Mouse (Mus musculus): ENCODE measurements at regions not wholly inside any gene's neighbourhood (a gene's known extent, or its start where the extent isn't known, plus 50 kb on each side); places are given as distances from the start of the nearest gene placed in this dataset.

DNA sequence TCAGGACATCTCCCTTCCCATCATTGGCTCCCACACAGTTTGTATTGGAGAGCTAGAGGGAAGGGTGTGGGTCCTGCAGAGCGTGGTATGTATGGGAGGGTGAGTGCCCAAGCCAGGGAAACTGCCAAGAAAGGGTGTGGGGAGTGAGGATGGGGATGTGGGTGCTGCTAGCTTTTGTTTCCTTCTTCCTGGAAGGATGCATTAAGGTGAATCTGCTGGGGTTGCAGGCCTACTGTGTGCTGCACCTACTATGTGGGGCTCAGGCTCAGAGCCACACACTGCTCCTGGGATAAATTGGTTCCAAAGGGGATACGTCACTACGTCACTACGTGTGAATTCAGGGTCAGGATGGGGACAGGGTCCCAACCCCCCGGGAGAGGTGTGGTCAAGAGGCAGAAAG, 79.7 kb upstream of the Lhx5 start:
- Histone ChIP-seq H3K27ac (replicated peaks; ENCODE audit: low read depth, low read length) (no peak overlapping the region), H3K4me1 (ENCODE audit: control insufficient read depth, insufficient read depth, low read length) (no peaks in the 10 kb centered on the region), H3K27me3 (ENCODE audit: control insufficient read depth, insufficient read depth, low read length) (no peaks in the 10 kb centered on the region), H3K9ac (replicated peaks; ENCODE audit: low read length) (no peak overlapping the region), H3K36me3 (replicated peaks; ENCODE audit: control insufficient read depth, insufficient read depth, low read depth, low read length) (no peaks in the 10 kb centered on the region), H3K4me3 (ENCODE audit: low read depth, low read length) (no peak overlapping the region), H3K4me2 (ENCODE audit: low read depth, low read length) (no peak overlapping the region), H3K9me3 (replicated peaks; ENCODE audit: control insufficient read depth, low read length) (no peaks in the 10 kb centered on the region)
- 69% methylated on average over 5 of the region's 5 CpGs for WGBS
- no peak for DNase-seq (ENCODE audit: low spot score)
- no peak for ATAC-seq (replicated peaks; ENCODE audit: insufficient number of reproducible peaks, low FRiP score, low TSS enrichment, low read depth)

DNA sequence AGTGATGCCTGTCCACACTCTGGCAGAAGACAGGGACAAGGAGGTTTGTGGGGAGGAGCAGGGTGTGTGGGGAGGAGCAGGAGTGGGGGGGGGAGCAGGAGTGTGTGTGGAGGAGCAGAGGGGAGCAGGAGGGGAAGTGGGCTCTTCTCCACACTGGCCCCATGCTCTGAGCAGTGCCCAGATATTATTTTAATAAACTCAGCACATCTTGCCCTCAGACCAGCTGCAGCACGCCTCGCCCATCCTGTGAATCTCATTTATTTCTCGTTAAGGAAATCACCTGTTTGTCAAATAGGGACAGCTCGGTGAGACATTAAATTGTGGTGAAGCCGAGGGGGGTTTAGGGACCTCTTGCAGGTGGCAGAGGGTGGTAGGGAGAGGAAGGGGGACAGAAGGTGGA, 77.8 kb upstream of the Lhx5 start:
- H3K4me3 ChIP-seq (ENCODE audit: low read depth, low read length), result no peak overlapping the region
- no peaks in the 10 kb centered on the region for H3K36me3 ChIP-seq (replicated peaks; ENCODE audit: control insufficient read depth, insufficient read depth, low read depth, low read length)
- no peak overlapping the region for H3K27ac ChIP-seq (replicated peaks; ENCODE audit: low read depth, low read length)
- H3K4me2 ChIP-seq (ENCODE audit: low read depth, low read length), result no peak overlapping the region
- DNase-seq (ENCODE audit: low spot score) (no peak), ATAC-seq (replicated peaks; ENCODE audit: insufficient number of reproducible peaks, low FRiP score, low TSS enrichment, low read depth) (no peak)
- no peaks in the 10 kb centered on the region for H3K27me3 ChIP-seq (ENCODE audit: control insufficient read depth, insufficient read depth, low read length)
- no peak overlapping the region for H3K9ac ChIP-seq (replicated peaks; ENCODE audit: low read length)
- whole genome bisulfite sequencing, result 74% methylated on average over 5 of the region's 5 CpGs
- H3K4me1 ChIP-seq (ENCODE audit: control insufficient read depth, insufficient read depth, low read length), result no peaks in the 10 kb centered on the region
- no peaks in the 10 kb centered on the region for H3K9me3 ChIP-seq (replicated peaks; ENCODE audit: control insufficient read depth, low read length)

DNA sequence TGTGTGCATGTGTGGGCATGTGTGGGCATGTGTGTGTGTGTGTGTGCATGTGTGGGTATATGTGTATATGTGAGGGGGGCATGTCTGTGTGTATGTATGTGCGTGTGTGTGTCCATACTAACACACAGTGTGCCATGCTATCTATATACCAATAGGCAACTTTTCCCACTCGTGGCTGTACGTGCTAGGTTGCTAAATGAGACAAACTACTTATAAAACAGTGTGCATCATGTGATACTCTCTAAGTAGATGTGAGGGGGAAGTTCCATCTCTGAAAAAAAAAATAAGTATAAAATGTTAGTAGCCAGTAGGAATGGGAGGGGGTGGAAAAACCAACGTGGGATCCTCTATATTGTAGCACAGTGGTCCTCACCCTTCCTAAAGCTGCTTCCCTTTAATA, 74.5 kb upstream of the Lhx5 start:
- Histone ChIP-seq H3K4me3 (ENCODE audit: low read depth, low read length) (no peak overlapping the region), H3K9ac (replicated peaks; ENCODE audit: low read length) (no peak overlapping the region), H3K4me2 (ENCODE audit: low read depth, low read length) (no peak overlapping the region), H3K27me3 (ENCODE audit: control insufficient read depth, insufficient read depth, low read length) (no peaks in the 10 kb centered on the region), H3K9me3 (replicated peaks; ENCODE audit: control insufficient read depth, low read length) (no peaks in the 10 kb centered on the region), H3K4me1 (ENCODE audit: control insufficient read depth, insufficient read depth, low read length) (no peaks in the 10 kb centered on the region), H3K36me3 (replicated peaks; ENCODE audit: control insufficient read depth, insufficient read depth, low read depth, low read length) (no peaks in the 10 kb centered on the region), H3K27ac (replicated peaks; ENCODE audit: low read depth, low read length) (no peak overlapping the region)
- DNase-seq (ENCODE audit: low spot score) (no peak), ATAC-seq (replicated peaks; ENCODE audit: insufficient number of reproducible peaks, low FRiP score, low TSS enrichment, low read depth) (no peak)
- WGBS, result 80% methylated on average over 4 of the region's 4 CpGs

DNA sequence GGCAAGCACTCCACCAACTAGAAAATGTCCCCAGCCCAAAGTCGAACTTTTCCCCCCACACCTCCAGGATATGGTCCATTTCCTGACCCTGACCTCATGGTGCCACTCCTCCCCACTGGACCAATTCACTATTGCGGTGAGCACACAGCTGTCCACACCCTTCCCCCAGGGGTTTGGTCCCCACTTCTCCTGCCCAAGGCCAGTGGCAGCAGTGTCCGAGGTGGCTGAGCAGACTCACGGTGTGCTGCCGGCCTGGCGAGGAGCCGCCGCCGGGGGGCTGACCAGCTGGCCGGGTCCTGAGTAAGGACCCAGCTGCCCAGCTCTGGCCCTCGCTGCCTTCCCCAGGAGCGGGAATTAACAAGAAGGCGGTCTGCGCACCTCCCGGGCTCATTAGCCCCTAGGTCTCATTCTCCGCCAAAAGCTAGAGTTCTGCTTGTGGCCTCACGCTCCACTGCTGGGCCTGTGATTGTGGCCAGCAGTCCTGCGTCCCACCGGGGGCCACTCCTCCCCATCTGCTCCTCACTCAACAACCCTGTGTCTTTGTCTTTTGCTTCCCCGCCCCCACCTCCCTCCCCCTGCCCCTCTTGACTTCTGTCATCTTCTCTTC, 73.3 kb upstream of the Lhx5 start:
- DNase-seq (ENCODE audit: low spot score), result no peak
- H3K27me3 ChIP-seq (ENCODE audit: control insufficient read depth, insufficient read depth, low read length), result no peaks in the 10 kb centered on the region
- H3K9ac ChIP-seq (replicated peaks; ENCODE audit: low read length), result no peak overlapping the region
- H3K4me3 ChIP-seq (ENCODE audit: low read depth, low read length), result no peak overlapping the region
- no peak overlapping the region for H3K4me2 ChIP-seq (ENCODE audit: low read depth, low read length)
- H3K36me3 ChIP-seq (replicated peaks; ENCODE audit: control insufficient read depth, insufficient read depth, low read depth, low read length), result no peaks in the 10 kb centered on the region
- H3K9me3 ChIP-seq (replicated peaks; ENCODE audit: control insufficient read depth, low read length), result no peaks in the 10 kb centered on the region
- H3K27ac ChIP-seq (replicated peaks; ENCODE audit: low read depth, low read length), result no peak overlapping the region
- peak; percentile 34; the same call in 1 of the 2 replicates for ATAC-seq (replicated peaks; ENCODE audit: insufficient number of reproducible peaks, low FRiP score, low TSS enrichment, low read depth)
- no peaks in the 10 kb centered on the region for H3K4me1 ChIP-seq (ENCODE audit: control insufficient read depth, insufficient read depth, low read length)
- 11% methylated on average over 20 of the region's 20 CpGs for WGBS

DNA sequence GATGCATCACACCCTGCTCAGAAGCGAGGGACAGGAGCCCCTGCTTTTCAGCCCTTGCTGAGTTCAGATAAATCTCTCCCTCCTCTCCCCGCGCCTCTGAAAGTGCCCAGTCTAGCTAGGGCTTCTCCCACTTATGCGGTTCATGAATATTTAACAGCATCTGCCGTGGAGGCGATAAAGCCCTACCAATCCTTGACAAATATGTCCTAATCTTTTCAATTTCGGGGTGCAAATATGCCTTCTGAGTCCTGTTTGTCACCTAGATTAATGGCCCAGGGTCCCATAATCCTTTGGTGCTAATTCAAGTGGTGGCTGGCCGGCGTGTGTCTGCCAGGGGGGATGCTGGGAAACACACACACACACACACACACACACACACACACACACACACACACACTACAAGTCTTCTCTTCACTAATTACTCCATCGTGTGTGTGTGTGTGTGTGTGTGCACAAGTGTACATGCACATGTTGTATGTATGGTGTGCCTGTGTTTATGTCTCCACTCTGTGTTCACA, 65.5 kb upstream of the Lhx5 start:
- Histone ChIP-seq H3K9ac (replicated peaks; ENCODE audit: low read length) (no peak overlapping the region), H3K4me2 (ENCODE audit: low read depth, low read length) (no peak overlapping the region), H3K27me3 (ENCODE audit: control insufficient read depth, insufficient read depth, low read length) (no peaks in the 10 kb centered on the region), H3K4me3 (ENCODE audit: low read depth, low read length) (no peak overlapping the region), H3K36me3 (replicated peaks; ENCODE audit: control insufficient read depth, insufficient read depth, low read depth, low read length) (no peaks in the 10 kb centered on the region), H3K27ac (replicated peaks; ENCODE audit: low read depth, low read length) (no peak overlapping the region), H3K9me3 (replicated peaks; ENCODE audit: control insufficient read depth, low read length) (no peaks in the 10 kb centered on the region), H3K4me1 (ENCODE audit: control insufficient read depth, insufficient read depth, low read length) (no peaks in the 10 kb centered on the region)
- DNase-seq (ENCODE audit: low spot score) (no peak), ATAC-seq (replicated peaks; ENCODE audit: insufficient number of reproducible peaks, low FRiP score, low TSS enrichment, low read depth) (no peak)
- WGBS, result 48% methylated on average over 10 of the region's 10 CpGs

DNA sequence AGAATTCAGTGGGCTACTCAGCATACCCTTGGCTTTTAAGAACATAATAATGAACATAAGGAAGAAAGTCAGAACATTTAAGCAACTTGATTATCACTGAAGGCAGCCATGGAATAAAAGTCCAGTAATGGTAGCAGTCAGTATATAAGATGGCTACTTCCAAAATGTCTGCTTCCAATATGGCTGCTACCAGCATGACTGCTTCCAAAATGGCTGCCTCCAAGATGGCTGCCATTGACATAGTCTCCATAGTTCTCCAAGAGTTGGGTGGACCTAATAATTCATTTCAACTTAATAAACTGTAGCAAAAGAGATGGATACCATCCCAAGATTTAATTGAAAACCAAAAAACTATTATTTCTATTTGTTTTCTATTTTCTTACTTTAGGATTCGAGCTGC, 62.7 kb upstream of the Lhx5 start:
- Histone ChIP-seq H3K4me1 (ENCODE audit: control insufficient read depth, insufficient read depth, low read length) (no peaks in the 10 kb centered on the region), H3K9ac (replicated peaks; ENCODE audit: low read length) (no peak overlapping the region), H3K4me3 (ENCODE audit: low read depth, low read length) (no peak overlapping the region), H3K4me2 (ENCODE audit: low read depth, low read length) (no peak overlapping the region), H3K27ac (replicated peaks; ENCODE audit: low read depth, low read length) (no peak overlapping the region), H3K9me3 (replicated peaks; ENCODE audit: control insufficient read depth, low read length) (no peaks in the 10 kb centered on the region), H3K27me3 (ENCODE audit: control insufficient read depth, insufficient read depth, low read length) (no peaks in the 10 kb centered on the region), H3K36me3 (replicated peaks; ENCODE audit: control insufficient read depth, insufficient read depth, low read depth, low read length) (no peaks in the 10 kb centered on the region)
- DNase-seq (ENCODE audit: low spot score) (no peak), ATAC-seq (replicated peaks; ENCODE audit: insufficient number of reproducible peaks, low FRiP score, low TSS enrichment, low read depth) (no peak)
- WGBS, result 92% methylated on average over 1 of the region's 1 CpGs

DNA sequence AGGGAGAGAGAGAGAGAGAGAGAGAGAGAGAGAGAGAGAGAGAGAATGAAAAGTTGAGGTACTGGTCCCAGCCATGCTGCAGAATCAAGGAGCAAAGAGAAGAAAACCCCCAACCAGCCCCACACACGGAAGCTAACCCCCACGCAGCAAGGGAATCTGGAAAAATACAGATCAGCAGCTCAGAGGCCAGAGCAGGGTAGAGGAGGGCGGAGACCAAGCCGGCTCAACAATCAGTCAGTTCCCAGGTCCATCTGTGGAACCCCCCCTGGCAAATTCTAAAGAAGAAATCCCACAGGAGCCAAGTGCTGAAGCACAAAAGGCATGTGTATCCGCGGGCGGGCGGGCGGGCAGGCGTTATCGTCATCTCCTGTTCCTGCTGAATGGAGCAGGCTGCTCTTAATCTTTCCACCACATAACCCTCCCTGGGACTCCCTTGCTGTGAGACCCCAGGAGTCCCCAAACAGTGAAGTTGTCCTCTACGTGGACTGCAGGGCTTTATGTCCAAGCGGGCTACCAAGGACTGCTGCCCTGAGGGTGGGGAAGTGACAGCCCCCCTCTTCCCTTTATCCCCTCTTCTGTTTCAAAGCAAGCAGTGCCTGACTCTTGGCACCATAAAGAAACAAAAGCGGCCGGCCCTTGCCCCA, 60.2 kb upstream of the Lhx5 start:
- ATAC-seq (replicated peaks; ENCODE audit: insufficient number of reproducible peaks, low FRiP score, low TSS enrichment, low read depth) (0 out of 2 replicates have a peak, but pooled peaks have one; percentile 18), DNase-seq (ENCODE audit: low spot score) (peak; percentile 56)
- no peaks in the 10 kb centered on the region for H3K4me1 ChIP-seq (ENCODE audit: control insufficient read depth, insufficient read depth, low read length)
- H3K9ac ChIP-seq (replicated peaks; ENCODE audit: low read length), result peak overlapping the region; percentile 32; the same call in 1 of the 2 replicates
- no peaks in the 10 kb centered on the region for H3K27me3 ChIP-seq (ENCODE audit: control insufficient read depth, insufficient read depth, low read length)
- 0 out of 2 replicates have a peak overlapping the region, but pooled peaks have one; percentile 23 for H3K27ac ChIP-seq (replicated peaks; ENCODE audit: low read depth, low read length)
- 3% methylated on average over 15 of the region's 15 CpGs for WGBS
- H3K36me3 ChIP-seq (replicated peaks; ENCODE audit: control insufficient read depth, insufficient read depth, low read depth, low read length), result no peaks in the 10 kb centered on the region
- peak overlapping the region; percentile 14; the same call in 1 of the 2 replicates for H3K4me2 ChIP-seq (ENCODE audit: low read depth, low read length)
- no peak overlapping the region for H3K4me3 ChIP-seq (ENCODE audit: low read depth, low read length)
- no peaks in the 10 kb centered on the region for H3K9me3 ChIP-seq (replicated peaks; ENCODE audit: control insufficient read depth, low read length)

DNA sequence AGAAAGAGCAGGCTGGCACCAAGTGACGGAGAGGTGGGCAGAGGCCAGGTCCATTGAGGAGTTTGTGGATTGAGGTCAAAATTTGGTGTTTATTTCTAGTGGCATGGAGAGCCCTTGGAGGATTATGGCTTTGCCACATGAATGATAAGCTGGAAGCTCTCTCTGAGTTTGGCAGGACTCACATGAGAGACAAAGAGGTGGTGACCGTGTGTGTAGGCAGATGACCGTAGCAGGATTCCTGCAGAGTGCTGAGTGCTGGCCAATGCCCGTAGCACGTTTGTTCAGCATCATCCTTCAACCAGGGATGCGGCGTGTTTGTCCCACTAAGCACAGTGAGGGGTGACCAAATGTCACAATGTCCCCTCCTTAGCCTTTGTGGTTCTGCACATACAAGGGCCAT, 58.1 kb upstream of the Lhx5 start:
- H3K4me3 ChIP-seq (ENCODE audit: low read depth, low read length), result no peak overlapping the region
- DNase-seq (ENCODE audit: low spot score), result no peak
- no peak overlapping the region for H3K9ac ChIP-seq (replicated peaks; ENCODE audit: low read length)
- H3K4me2 ChIP-seq (ENCODE audit: low read depth, low read length), result no peak overlapping the region
- no peak overlapping the region for H3K27ac ChIP-seq (replicated peaks; ENCODE audit: low read depth, low read length)
- no peak for ATAC-seq (replicated peaks; ENCODE audit: insufficient number of reproducible peaks, low FRiP score, low TSS enrichment, low read depth)
- H3K36me3 ChIP-seq (replicated peaks; ENCODE audit: control insufficient read depth, insufficient read depth, low read depth, low read length), result no peaks in the 10 kb centered on the region
- no peaks in the 10 kb centered on the region for H3K27me3 ChIP-seq (ENCODE audit: control insufficient read depth, insufficient read depth, low read length)
- H3K4me1 ChIP-seq (ENCODE audit: control insufficient read depth, insufficient read depth, low read length), result no peaks in the 10 kb centered on the region
- no peaks in the 10 kb centered on the region for H3K9me3 ChIP-seq (replicated peaks; ENCODE audit: control insufficient read depth, low read length)
- WGBS, result 87% methylated on average over 7 of the region's 7 CpGs

All from embryonic facial prominence, embryonic 11.5 days (tissue).